Mouse (Mus musculus): ENCODE results near the gene Cep41.

The Cep41 gene

DNA sequence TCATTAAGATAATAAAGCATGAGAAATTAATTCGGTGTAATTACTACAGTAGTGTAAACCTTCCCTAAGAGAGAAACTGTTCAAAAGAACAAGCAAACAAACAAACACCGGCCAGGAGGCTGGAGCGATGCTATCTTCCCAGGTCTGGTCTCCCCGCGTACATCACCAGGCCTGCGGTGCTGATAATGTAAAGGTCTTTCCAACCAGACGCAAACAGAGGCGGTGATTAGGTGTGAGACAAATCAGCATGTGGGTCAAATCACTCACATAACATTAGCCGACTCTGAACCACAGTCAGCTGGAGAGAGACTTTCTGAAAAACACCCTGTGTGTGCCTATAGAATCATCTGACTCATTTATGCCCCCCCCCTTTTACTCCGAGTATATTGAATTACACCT, 17.8 kb upstream of the Cep41 start:
- no peak for DNase-seq (ENCODE audit: low read depth, low spot score)

DNA sequence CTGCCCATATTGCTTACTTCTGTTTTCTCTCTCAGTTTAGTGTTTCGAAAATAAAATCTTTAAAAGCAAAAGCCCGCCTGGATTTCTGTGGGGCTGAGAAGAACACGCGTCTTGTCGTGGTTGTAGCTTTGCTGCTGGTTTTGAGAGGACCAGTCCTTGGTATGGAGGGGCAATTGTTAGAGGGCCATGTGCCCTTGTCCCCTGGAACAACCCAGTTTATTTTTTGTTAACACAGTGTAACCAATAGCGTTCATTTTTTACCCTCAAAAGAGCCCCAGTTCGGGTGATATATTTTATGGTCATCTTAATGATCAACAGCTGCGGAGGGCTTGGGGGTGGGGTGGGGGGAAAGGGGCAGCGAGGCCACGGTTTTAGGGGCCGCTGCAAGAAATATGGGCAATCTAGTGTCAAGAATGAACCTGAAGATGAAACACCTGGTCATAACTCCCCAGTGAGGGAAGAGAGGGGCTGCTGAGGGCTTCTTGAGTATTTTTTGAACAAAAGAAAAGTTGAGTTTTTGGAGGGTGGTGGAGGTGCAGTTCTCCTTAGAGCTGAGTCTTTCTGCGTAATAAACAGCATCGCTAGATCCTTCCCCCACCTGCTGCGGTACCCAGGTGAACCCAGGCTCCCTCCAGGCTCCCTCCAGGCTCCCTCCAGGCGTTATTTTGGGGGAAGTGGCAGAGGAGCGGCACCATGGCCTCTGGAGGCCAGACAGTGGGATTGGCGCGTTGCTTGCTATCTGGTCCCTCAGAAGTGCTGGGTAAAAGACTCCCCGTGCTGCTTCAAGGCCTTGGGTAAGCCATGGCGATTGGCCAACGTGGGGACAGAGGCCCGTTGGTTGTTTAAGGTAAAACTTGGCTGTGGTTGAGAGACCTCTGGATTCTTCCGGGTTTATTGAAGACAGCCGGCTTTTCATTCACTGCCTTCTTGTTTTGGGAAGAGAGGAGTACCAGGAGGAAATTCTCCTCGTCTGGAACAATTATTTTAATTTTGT, 17.1 kb upstream of the Cep41 start:
- DNase-seq (ENCODE audit: low read depth, low spot score): no peak

DNA sequence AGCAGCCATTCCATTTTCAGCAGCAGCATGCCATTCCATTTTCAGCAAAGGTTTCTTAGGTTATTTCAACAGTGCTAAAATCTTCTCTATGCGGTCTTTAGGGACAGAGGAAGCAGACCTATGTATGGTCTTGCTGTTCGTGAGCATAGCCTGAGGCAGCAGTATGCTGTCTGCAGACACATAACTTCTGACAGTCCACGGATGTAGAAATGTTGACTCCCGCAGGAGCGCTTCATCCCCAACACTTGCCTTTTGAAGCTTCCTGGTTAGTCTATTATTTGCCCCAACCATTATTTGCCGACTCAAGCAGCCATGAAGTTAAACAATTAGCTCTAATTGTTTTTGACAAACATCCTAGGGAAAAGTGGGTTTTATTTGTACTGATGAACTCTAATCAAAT, 15.6 kb upstream of the Cep41 start:
- no peak for DNase-seq (ENCODE audit: low read depth, low spot score)

DNA sequence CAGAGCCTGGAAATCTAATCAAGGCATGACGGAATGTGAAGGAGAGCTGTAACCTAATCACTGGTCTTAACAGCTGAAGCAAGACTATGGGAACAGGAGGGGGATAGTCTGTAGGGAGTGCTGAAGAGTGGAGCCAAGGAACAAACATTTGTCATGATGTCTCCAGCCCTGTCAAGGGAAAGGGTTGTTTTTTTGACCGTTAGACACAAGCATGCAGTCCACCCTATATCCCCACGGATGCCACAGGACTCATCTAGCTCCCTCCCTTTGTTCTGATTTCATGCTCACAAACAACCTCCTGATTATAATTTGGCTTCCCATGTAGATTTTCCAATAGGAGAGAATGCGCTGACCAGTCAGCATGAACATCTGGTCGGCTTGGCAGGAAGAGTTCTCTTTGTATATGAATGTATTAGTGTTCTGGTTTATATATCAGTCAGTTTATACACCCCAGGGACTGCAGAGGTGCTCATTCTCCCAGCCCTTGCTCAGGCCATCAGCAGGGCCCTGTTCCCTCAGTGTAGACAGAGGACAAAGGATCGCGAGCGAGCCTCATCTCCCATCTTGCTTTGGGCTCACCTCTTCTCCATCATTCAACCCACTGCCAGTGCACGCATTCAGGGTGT, 10.5 kb upstream of the Cep41 start:
- no peak for DNase-seq (ENCODE audit: low read depth, low spot score)

DNA sequence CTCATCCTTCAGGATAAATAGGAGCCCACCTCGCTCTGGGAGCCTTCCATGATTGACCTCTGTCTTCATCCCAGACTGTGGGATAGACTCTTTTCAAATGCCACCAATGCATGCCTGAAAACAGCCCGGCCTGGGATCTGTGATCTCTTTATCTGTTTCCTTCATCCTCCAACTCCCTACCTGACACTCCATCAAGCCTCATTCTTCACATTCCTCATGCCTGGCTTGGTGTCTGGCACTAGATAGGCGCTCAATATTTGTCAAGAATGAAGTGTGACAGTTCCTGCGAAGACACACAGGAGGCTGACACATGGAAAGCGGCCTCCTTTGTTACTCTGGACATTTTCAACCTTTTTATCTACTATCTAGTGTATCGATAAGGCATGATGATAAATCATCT, 9.9 kb upstream of the Cep41 start:
- no peak for DNase-seq (ENCODE audit: low read depth, low spot score)

DNA sequence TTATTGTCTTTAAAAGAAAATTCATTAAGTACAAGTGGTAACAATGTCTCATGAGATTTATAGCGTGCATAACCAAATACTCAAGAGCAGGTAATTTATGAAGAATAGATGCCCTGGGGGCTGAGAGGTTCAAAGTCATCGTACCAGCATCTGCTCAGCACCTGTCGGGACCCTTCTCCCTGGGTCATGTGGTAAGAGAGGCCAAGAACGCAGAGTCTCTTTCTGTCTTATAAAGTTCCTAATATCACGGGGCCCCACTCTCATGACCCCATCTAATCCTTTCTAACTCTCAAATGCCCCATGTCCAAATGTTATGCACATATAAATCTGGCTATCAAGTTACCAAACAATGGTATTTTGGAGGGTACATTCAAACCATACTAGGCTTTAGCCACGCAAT, 9.3 kb upstream of the Cep41 start:
- DNase-seq (ENCODE audit: low read depth, low spot score): no peak

DNA sequence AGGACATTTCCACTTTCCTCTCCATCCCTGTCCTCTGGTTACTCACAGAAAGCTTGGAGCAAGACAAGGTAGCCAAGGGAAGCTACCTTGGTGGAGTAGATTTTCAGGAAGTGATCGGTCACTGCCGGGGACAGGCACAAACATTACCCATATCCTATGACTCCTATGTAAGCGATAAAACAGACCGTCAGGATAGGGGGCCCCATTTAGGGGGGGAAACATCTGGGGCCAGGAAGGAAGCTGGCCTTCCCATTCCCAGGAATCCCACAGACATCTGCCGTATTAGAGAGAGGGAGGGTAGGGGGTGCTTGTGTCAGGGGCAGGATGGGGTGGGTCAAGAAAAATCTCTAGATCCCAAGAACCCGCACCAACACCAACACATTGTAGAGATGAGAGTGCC, 6.6 kb upstream of the Cep41 start:
- DNase-seq (ENCODE audit: low read depth, low spot score): no peak

DNA sequence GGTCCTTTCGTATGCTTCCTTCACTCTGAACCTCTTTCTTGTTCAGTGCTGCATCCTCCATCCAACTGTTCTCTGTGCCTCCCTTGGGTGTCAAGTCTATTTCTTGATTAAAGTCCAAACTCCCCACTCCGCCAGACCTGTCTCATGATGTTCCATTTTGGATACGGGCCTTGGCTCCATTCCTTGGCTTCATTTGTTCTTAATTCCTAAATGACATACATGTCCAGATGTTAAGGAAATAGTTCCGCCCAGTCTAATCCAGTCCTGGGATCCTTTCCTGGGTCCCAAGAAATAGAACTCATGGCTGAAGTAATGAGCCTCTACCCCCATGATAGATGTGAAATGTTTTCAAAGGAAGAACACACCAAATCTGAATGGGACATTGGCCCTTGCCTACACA, 4.5 kb upstream of the Cep41 start:
- no peak for DNase-seq (ENCODE audit: low read depth, low spot score)

DNA sequence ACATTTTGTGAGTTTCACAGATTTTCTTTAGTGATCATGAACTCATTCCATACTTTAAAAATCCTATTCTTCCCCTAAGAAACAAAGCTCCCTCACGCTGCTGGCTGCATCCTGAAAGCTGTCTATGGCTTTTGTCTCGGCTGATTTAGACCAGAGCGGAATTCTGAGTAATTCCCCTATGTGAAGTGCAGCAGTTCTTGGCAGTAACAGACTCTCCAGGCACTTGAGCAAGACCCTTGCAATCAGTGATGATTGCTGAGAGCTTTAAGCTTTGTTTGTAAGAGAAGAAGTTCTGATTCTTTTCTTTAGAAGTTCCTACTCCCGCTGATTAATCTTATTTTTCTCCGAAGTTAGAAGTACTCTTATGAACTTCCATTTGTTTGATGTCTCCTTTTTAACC, 3.9 kb upstream of the Cep41 start:
- DNase-seq (ENCODE audit: low read depth, low spot score): no peak

DNA sequence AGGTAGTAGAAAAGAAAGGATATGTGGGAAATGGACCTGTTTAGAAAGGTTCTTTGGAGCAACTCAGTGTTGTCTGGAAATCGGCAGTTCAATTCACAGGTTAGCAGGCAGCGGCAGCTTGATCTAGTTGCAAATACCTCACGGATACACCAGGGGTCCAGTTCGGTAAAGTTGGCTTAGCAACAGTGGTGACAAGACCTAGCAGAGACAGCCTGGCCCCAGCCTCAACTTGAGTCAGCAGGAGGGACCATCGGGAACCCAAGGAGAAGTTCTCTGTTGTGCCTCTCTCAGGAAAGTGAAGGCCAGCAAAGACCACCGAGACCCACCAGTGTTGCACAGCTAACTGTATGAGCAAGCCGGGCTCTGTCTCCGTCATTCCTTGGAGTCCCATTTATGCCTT, 1.6 kb upstream of the Cep41 start:
- no peak for DNase-seq (ENCODE audit: low read depth, low spot score)

DNA sequence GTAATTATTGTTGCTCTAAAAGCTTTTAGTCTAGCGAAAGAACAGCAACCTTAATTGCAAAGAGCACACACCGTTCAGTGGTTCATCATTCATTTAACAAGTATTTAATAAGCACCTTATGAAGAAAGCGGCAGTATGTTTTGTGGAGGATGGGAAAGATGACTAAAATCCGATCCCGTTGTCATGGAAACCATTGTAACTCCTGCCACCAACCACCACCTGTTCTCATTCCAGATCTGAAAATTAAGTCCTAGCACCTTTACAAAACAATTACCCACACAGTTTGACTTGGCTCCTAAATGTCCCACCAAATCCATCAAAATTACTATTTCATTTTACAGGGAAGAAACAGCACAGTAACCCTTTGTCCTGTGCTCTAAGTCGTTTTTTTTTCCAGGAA, 660 bp upstream of the Cep41 start:
- no peak for DNase-seq (ENCODE audit: low read depth, low spot score)

DNA sequence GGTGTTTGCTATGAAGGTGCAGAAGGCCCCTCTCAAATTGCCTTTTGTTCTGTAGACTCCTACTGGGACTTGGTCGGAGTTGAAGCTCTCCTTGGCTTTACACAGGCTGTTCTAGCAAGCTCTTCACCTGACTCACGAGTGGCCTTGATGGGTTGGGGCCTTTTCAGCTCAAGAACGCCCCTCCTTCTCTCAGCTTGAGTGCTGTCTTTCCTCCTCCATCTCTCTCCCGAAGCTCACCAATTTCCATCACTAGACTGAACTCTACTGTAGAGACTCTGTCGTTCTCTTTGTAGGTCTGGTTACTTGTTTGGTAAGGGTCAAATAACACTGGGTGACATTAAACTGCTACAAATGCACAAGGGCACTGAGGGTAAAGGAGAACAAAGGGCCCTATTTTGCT, 723 bp downstream of the Cep41 start:
- DNase-seq (ENCODE audit: low read depth, low spot score): no peak

DNA sequence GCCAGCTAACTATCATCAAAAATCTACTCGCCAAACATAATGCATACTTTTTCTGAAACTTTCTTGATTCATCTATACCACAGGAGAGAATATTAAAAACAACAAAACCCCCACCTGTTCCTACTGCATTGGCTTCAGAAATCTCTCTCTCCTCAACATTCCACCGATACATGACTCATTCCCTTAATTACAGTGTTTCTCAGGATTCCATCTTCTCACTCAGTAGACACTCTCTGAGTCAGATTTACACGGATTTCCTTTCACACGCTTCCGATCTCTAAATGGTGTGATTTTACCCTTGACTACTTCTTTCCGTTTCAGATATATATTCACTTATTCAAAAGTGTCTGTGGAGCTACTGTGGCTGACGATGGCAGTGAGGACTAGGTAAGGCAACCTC, 6.4 kb downstream of the Cep41 start:
- no peak for DNase-seq (ENCODE audit: low read depth, low spot score)

DNA sequence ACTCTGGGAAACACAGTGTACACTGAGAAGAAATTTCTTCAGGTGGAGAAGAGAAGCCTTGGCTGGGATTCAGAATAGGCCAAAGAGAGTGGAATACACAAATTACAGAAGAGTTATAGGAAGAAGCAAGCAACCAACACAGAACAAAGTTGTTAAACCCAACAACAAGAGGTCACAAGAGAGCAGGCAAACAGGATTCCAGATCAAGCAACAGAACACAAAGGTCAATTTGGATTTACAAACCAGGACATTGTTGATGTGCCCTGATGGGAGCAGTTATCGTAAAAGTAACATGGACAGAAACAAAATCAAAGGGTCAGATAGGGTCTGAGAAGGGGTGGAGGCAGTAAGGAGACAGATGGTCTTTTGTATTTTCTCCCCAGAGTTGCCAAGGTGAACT, 9.0 kb downstream of the Cep41 start:
- DNase-seq (ENCODE audit: low read depth, low spot score): no peak

DNA sequence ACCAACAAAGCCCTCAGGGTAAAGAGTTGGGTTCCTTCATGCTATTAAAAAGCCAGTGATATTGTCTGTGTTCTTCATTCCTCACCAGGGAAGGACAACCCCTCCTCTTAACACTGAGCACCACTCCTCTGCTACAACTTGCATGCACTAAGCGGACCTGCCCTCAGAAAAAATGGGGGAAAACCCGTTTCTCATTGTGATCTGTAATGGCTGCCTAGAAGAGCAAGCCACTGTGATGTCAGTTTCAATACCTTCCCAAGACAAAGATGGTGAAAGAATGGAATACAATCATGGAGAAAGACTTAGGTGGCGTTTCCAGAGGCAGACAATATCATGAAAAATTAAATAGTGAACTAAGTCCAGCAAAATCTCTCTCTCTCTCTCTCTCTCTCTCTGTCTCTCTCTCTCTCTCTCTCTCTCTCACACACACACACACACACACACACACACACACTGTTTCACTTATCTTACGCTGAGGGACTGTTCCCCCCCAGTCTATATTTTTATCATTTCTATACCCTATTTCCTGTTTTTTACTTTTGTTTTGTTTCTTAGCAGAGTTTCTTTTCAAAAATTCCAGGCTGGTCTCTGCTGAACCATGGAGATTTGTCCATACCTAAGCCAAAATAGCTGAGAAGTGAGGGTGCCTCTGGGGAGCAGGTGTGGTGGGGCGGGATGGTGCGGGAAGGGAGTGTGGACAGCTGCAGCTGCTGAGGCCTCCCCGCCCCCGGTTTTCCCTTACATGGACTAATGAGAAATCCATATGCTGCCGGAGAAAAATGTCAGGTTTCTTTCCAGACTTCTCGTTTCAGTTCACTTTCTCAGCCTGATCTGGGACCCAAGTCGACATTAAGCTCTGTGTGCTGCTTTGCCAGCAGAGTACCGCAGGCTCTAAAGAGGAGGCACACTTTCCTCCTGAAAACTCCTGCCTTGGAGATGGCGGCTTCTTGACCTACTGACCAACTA, 11.3 kb downstream of the Cep41 start:
- DNase-seq (ENCODE audit: low read depth, low spot score): no peak

DNA sequence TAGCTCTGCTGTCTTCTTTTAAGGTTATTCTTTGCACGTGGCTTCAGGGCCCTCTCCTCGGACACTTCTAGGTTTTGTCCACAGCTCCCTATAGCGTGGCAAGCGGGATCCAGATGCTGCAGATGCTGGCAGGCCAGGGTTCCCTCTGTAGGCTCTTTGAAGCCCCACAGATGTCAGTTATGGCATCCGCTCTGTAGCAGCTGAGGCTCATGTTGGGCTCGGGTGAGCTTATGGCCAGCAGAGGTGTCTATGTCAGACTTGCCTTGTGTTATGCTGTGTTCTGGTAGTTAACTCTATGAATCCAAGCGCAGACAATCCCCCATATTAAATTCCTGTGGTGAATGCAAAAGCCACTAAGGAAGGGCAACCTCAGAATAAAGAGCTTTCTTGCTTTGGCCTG, 13.1 kb downstream of the Cep41 start:
- no peak for DNase-seq (ENCODE audit: low read depth, low spot score)

DNA sequence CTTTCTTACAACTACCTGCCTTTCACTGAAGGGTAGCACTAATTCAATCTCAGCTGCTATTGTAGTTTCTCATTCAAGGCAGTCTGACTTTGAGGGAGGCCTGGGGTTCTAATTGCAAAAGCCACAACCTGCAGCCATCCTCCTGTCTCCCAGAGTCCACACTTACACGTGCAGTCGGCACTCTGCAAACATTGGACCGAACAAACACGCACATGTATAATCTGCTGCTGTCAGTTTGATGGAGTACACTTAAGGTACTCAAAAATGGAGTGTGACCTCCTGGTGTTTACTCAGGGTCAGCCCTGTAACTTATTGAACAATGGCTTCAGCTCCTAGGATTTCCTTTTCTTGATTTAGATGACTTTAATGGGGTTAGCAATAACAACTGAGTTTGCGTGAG, 14.0 kb downstream of the Cep41 start:
- no peak for DNase-seq (ENCODE audit: low read depth, low spot score)

DNA sequence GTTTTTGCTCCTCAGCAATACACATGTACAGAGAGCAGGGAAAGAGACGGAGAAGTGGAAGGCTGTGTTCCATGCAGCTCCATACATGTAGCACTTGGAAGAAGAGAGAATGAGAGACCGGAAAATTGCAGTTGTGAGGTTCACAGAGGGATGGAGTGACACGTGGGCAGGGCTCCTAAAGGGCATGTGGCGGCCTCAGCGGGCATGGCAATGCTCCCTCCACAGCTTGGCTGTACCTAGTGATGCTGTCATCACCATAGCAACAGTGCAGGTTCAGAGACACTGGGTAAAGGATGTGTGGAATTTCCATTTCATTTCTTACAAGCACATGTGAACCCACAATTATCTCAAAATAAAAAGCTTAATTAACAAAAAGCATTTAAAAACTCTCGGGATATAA, 15.1 kb downstream of the Cep41 start:
- no peak for DNase-seq (ENCODE audit: low read depth, low spot score)

DNA sequence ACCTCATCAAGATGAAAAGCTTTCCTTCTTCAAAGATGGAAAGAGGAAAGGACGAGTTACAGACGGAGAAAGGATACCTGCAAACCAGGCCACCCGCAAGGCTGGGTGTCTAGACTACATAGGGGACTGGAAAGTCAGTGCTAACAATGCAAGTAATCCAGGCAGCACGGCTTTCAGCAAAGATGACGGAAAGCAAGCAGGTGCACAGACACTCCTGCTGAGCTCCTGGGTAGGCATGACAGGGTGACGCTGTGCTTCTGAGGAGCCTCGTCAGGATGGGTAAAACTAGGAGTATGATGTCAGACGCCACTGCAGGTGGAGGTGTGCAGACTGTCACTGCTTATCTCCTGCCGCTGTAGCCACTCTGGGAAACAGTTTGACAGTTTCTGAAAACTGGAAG, 16.0 kb downstream of the Cep41 start:
- DNase-seq (ENCODE audit: low read depth, low spot score): no peak

DNA sequence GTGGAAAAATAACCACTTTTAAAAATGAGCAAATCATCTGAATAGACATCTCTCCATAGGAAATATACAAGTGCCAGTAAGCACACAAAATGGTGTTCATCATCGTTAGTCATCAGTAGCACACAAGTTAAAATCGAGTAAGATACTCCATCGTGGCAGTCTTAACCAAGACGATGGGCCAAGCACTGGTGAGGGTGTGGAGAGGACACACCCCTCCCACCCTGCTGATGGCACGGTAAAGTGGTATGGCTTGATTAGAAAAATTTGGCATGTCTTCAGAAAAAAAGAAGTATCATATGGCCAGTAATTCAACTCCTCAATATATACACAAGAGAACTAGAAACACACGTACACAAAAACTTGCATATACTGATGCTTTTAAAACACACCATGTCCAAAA, 17.0 kb downstream of the Cep41 start:
- no peak for DNase-seq (ENCODE audit: low read depth, low spot score)

DNA sequence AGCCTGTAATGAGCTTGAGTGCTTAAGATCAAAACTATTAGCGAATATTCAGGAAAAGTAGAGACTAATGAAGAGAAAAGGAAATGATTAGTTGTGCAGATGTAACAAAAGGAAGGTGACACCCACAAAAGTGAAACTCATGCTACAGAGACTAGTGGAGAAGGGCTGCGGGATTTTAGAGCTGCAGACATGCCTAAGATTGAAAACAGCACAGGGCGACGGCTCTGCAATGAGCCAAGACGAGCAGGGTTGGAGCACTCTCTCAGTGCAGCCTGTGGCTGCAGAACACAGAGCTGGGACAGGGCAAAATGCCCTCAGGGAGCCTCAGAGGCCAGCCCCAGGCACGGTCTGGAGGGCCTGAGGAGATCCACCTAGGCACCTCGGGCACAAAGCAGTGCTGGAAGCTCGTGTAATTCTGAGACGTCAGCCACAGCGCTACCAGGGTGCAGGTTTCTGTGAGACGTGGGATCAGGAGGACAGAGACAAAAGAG, 18.2 kb downstream of the Cep41 start:
- DNase-seq (ENCODE audit: low read depth, low spot score): no peak

DNA sequence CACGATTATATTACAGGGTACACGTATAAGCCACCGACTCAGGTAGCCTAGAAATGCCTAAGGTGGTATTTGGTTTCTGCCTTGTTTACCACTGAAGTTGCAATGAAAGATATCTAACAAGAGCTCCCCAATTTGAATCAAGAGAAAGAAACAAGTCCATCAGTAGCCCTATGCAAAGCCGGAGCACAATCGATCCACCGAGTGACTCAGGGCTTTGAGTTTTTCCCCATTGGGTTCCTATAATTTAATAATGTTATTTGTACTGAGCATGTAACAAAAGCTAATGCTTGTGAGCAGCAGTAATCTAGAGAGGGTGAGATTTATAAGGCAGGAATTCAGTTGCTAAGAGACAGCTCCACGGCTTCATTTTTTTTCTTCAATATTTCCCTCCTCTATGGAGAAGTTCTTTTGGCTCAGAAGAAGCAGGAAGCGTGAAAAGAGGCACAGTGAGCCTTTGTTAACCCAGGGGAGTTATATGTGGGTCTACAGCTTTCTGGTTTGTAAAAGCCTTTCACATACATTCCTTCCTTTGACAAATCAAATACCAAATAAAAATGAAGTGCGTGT, 18.8 kb downstream of the Cep41 start:
- no peak for DNase-seq (ENCODE audit: low read depth, low spot score)
